Mouse (Mus musculus) ovary, adult 18-20 months (tissue): ENCODE results near the gene Arhgef10l.
A peak's percentile ranks its signal among the peaks of the same experiment; 100 is the strongest.

Source experiments
- DNase-seq: peaks from one replicate; pipeline ENCODE4 v3.0.0; 2022; ENCODE audit warnings: low spot score, mixed read lengths

Gene Arhgef10l

DNA sequence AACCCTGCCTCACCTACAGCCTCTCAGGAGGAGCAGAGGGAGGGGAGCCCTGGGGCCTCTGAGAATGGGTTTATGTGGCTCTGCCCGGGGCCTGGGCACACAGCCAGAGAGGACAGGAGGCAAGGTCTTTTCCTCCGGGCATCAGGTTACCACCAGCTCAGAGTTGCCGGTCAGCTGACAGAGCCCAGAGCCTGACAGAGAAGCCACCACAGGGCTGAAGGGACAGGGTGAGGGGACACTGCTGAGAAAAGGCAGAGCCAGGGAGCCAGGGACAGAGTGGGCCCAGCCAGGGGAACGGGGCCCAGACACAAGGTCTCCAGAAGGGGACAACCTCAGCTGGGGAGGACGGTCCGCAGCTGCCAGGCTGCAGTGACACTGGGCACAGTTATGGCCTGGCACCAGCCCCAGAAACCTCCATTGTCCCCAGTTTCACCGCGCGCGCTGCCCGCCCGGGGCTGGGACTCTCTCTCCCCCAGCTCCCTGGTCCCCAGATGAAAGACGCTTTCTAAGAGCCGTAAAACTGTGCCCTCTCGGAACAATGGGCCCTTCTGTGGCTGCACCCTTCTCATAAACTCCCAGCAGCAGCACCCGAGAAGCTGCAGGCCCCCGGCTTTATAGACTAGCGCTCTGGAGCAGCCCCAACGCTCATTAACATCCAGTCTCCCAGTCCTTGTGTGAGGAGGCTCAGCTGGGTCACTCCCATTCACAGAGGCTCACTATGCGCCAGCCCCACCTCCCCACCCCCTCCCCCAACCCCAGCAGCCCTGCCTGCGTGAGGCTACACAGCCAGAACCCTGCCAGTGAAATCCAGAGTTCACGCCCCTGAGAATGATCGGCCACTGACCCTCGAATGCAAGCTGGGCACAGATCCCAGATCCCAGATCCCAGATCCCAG is 7.9 kb downstream of the Arhgef10l start:
- peak; percentile 64 for DNase-seq

DNA sequence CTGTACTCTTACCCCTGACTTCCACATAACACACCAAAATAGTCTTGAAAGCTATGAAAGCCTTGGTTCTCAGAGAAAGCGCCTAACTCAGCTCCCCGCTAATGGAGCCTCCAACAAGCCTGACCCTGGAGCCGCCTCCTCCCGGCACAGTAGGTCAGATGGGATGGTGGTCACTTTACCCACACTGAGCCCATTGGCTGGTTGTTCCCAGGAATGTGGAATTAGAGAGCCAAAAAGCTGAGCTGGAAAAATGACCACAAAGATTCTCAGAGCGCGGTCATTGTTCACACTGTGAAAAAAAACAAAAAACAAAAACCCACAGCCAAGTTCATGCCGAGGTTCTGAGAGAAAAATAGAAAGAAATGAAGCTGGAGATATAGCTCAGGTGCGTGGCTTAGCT is 9.3 kb downstream of the Arhgef10l start:
- DNase-seq = no peak

DNA sequence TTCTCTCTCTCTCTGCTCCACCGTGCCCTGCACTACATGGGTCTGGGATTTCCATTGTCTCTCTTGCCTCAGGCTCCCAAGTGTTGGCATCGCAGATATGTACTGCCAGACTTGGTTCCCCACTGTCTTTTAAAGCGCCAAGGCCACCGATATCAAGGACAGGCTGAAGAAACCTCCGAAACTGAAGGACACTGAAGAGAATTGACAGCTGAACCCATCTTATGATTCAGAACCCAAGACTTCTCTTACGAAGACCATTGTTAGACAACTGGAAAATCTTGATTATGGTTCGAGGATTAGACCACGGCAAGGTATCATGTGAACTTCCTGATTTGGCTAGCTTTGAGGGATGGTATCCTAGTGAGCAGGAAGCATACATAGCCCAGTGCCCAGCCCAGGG is 11.0 kb downstream of the Arhgef10l start:
- DNase-seq = no peak

DNA sequence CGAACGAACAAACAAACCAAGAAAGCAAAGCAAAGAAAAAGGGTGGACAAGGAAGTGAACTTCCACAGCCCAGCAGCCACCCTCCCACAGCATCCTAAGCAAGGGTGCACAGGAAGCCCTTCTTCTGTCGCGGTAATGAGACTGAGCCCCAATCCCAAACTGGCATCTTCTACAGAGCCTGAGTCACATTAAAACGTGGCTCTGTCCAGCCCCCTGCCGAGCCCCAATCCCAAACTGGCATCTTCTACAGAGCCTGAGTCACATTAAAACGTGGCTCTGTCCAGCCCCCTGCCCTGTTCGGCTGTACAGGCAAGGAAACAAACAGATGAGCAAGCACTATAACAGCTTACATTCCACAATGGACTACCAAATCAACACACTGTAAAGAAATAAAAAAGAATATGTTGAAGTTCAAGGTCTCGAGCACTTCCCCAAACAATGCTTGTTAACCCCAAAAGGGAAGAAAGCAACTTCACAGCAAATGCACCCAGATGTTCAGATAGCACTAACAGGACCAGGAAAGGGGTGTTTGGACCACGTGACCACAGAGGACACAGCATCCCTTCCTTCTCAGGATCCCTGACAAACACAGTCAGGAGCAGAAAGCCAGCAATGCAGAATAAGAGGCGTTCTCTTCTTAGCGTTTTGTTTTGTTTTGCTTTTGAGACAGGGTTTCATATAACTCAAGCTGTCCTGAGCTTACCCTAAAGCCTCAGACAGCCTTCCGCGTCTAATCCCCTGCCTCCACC is 11.8 kb downstream of the Arhgef10l start:
- no peak for DNase-seq

DNA sequence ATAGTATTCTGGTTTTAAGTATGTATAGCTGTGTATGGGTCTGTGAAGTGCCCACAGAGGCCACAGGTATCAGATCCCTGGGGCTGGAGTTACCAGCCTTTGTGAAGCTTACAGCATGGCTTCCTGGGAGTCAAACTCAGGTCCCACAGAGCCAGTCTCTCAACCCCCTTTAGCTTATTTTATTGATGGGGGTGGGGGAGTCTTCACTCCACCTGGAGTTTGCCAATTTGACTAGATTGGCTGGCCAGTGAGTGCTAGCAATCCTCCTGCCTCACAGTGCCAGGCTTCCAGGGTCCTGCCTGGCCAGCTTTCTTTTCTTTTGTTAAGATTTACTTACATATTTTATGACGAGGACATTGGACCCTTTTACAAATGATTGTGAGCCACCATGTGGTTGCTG is 16.1 kb downstream of the Arhgef10l start:
- DNase-seq = no peak

DNA sequence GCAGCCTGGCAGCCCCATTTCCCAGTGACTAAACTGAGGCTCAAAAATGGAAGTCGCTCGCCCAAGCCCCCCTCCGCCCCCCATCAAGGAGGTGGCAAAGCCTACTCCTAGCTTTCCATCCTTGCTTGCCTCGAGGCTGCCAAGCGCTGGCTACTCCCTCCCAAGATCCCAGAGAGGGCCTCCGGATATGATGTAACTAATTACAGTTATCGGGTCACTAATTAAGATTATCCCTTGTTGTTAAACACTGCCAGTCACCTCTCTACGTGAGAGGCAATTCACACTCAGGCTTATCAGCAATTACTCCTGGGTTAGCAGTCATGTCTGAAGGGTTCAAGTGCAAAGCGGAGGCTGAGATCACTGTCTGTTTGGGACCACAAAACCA is 16.6 kb downstream of the Arhgef10l start:
- DNase-seq = no peak

DNA sequence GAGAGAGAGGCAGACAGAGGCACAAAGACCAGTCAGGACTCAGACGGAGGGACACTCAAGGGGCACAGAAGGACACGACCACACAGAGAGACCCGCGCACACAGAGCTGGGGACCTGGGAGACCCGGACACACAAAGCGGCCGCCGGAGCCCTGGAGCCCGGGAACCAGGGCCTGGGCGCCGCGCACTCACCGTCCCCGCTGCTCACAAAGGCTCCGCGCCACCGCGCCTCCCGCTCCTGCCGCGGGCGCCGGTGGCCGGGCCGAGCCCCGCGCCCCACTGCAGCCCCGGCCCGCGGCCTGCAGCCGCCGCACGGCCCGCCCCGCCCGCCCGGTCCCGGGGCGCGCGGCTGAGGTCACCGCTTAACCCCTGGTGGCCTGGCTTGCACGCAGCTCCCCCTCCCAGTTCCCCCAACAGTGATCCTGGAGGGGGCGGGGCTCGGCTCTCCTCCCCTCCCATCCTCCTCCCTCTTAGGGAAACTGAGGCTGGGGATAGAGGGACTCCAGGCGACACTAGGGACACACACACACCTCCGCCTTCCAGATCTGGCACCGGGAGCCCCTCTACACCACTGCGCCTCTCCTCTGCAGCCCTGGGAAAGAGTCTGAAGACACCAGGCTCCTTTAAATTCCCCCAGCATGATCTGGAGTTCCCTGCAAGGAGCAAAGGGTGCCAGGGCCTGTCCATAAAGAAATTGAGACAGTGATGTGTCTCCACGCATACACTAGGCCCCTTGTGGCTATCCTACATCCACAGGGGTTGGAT is 17.2 kb downstream of the Arhgef10l start:
- no peak for DNase-seq

DNA sequence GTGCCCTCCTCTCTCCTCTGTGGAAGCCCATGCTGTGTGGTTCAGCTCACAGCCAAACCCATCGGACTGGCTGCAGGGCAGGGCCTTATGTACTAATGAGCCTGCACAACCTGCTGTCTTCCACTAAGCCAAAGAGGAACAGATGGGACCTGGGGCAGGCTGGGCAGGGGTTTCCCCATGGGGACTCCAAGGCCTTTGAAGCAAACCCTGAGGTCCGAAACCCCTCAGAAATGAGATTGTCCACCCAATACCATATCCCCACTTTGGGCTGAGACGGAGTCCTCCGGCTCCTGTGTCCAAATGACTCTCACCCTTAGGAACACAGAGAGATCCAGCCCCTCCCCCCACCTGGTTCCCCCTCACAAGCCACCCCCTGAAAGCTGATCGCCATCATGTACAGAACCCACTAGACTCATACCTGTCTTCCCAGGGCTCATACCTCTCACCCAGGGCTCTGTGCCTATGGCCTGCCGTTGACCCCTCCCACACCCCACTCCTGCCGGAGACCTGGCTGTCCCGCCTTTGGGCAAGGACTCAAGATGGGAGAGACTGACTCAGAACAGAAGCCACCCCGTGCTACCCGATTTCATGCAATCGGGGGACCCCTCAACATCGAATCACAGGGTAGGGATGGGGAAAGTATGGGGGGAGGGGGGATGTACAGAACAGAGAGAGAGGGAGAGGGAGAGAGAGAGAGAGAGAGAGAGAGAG is 17.9 kb downstream of the Arhgef10l start:
- DNase-seq = no peak

DNA sequence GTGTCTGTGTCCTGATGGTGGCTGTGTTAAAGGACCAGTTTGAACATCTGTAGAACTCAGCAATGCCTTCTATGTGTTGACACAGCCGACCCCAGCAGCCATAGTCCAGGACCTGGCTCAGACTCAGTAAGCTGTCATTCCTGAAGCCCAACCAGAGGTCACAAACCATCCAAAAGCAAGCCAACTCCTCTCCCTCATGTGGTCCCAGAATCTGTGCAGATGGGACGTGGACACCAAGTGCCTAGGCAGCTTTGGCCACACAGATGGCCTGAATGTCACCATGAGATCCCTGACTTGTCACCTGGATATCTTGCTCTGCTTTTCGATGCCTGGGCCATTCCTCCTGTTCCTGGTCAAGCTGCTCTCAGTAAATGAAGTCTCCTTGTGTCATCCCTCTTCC is 20.2 kb downstream of the Arhgef10l start:
- no peak for DNase-seq

DNA sequence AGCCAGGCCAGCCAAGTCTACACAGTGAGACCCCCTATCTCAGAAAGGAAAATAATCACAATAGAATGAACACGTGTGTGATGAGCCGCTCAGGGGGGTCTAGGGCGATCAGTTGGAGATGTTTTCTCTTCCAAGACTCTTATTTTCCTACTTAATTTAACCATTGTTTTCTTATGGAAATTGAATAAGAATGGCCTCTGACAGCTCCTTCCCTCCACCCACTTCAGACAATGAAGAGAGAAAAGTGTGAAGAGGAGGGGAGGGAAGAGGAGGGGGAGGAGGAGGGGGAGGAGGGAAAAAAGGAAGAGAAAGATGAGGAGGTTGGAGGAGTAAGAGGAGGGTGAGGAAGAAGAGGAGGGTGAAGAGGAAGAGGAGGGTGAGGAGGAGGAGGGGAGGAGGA is 21.1 kb downstream of the Arhgef10l start:
- DNase-seq = no peak

DNA sequence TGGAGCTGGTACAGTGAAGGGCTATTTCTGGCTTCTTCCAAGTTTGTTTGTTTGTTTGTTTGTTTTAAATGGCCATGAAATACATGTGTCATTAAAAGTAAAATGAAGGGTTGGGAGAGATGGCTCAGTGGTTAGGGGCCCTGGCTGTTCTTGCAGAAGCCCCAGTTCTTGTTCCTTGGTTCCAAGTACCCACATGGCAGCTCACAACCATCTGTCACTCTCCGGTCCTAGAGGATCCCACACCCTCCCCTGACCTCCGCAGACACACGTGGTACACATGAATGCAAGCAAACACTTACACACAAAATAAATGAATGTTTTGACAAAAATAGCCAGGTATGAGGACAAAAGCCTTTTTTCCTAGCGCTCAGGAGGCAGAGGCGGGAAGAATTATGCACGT is 21.5 kb downstream of the Arhgef10l start:
- DNase-seq = no peak

DNA sequence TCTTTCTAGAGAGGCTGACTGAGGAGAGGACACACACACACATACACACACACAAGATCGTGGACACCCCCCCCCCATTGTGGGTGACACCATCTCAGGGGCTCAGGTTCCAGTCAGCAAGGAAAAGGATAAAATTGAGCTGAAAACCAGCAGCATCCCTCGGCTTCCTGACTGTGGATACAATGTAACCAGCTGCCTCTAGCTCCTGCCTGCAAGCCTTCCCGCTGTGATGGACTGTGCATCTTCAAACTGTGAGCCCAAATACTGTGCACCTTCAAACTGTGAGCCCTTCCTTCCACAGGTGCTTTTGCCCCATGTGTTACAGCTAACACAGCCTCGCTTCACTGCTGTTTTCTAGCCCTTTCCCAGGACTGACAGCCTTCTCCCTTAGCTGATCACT is 23.4 kb downstream of the Arhgef10l start:
- no peak for DNase-seq

DNA sequence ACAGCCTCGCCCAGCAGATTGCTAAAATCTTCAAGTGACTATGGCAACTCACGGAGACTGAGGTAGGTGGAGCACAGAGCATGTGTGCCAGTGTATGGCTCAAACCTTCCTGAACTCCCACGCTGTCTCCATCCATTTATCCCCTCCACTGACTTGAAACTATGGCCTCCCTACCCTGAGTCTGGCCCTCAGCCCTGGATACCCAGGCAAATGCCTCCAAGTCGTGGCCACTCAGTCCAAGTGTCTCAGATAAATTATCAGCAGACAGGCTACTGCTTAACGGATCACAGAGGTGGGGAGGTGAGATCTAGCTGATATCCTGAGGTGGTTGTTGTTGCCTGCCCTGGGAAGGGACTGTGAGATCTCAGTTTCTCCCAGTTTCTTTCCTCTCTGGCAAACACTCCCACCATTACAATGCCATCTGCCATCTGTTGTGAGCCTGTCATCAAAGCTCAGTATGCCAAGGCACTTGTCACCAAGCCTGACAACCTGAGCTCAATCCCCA is 24.3 kb downstream of the Arhgef10l start:
- no peak for DNase-seq

DNA sequence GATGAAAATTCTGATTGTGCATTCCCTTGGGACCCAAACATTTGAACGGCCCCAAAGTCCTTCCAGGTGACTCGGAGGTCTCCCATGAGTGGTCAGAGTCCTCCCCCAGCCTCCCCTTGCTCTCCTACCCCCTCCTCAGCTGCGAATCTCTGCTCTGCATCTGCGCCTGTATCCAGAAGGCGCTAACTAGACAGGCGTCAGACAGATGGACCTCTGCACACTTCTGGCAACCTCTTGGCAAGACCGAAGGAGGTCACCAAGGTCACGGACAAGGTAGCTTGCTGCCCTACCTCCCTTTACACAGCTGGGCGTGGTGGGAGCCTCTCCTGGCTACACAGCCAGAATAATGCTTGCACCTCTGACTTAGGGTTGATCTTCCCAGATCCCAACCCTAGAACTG is 25.1 kb downstream of the Arhgef10l start:
- no peak for DNase-seq

DNA sequence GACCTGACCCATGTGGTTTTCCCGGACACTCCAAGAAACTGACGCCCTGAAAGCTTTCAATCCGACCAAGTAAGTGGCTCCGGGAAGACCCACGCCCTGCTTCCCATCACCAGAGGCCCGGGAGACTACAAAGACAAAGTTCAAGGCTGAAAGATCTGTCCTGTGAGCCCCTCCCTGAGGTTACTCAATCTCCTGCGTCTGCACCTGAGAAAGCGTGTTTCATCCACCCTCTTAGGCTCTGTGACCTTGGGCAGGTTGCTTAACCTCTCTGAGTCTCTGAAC is 25.6 kb downstream of the Arhgef10l start:
- DNase-seq = no peak

DNA sequence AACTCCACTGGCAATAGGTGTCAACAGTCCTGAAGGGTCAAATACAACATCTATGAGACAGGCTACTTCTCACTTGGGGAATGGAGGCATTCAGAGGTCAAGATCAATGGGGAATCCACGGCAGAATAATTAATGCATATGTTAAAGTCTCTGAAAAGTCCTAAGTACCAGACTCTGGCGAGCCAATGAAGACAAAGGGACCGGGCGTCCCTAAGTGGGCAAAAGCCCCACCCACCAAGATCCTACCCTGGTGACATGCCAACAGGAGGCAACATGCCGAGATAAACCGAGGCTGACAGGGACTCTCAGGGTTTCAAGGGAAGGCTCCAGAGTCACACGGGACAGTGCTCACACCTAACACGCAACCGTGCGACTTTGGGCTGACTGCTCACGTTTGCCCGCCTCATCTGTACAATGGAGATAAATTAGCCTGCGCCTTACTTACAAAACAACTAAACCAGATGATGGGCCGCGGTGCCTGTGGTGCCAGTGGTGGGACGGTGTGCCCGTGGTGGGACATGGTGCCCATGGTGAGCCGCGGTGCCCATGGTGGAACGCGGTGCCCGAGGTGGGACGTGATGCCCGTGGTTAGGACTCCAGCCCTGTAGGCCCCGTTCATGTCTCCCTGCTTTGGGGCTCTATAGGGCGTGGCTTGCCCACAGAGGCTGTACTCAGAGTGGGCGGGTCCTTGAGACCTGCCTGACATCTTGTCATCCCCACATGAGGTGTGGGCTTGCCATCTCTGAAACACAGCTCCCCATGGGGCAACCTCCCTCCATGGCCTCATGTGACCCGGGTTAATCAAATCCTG is 26.2 kb downstream of the Arhgef10l start:
- DNase-seq = no peak

DNA sequence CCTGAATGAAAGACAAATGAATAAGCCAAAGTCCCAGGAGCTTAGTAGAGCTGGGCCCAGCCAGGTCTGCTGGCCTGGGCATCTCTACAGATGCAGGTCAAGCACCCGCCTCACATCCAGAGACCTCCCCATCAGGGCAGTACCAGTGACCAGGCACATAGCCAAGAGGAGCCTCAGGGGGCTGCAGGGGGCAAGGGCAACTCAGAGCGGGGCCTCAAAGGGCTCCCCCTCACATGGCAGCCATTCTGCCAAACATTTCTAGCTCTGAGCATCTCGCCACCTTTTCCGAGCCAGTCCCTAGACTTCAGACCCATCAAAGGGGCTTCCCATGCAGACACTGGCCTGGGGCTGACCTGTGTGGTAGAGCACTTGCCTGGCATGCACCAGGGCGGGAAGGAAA is 27.2 kb downstream of the Arhgef10l start:
- no peak for DNase-seq

DNA sequence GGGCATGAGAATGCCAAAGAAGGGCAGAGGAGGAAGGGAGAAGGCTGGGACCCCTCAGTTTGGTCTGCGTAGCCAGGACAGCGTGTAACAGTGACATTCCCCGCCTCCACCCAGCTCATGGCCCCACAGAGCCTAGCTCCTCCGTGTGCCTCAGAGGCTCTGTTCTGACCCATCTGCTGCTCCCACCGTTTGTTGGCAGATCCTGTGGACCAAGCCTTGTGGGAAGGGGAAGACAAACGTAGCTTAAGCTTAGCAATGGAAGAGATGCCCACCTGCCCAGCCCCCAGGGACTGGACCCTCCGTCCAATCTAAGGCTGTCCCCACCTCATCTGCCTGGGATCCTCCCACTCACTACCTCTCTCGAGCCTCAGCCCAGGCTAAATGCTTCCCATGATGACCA is 28.5 kb downstream of the Arhgef10l start:
- no peak for DNase-seq

DNA sequence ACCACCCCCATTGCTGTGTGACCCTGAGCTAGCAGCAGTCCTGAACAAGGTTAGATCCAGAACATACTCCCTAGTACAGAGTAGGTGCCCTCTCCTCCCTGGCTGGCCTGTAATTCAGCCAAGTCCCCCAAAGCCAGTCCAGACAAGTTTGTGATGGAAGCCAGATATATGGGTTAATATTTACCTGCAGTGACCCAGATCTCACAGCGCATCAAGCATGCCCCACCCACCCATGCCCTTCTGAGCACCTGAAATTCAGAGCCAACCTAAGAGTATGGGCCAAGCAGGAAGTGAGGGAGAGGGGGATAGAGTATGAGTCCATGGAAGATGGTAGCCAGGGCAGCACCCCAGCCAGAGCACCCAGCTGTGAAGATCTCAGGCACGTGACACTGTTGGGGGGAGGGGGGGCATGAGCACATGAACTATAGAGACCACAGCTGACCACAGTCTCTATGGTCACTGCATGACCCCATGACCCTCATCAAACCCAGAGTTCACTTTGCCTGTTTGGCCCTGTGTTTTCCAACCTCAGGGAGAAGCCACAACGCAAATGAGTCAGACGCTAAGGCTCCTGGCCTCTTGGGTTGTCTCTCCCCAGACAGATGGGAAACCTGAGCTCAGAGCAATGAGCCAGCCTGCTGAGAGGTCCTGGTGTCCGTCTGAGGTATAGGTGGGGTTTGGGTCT is 29.4 kb downstream of the Arhgef10l start:
- DNase-seq = no peak

DNA sequence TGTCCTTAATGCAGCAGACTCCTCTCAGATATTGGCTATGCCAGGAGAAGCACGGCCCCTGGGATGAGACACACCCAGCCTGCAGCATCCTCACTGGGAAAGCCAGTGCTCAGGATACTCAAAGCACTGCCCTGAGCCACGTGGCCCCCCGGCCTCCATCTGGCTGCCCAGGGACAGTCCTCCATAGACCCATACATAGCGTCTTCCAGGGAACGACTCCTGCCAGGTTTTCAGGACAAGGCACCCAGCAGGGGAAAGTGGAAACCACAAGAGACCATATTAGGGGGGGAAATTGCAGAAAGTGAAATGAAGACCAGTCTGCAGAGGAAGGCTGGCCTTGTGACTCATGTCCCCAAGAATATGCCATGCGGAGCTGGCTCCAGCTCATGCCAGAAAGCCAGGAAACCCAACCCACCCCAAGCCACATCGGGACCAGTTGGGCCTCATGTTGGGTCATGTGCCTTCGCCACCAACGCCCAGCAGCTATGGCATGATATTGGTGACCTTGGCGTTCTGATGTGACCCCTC is 30.9 kb downstream of the Arhgef10l start:
- peak; percentile 27 for DNase-seq
